Mouse (Mus musculus) kidney, postnatal 14 days (tissue): ENCODE measurements around the gene Hoxb5.

Experiments used
- DNase-seq: peaks from one replicate; pipeline ENCODE4 v3.0.0; 2022; ENCODE audit warnings: mixed read lengths

Hoxb5 gene

DNA sequence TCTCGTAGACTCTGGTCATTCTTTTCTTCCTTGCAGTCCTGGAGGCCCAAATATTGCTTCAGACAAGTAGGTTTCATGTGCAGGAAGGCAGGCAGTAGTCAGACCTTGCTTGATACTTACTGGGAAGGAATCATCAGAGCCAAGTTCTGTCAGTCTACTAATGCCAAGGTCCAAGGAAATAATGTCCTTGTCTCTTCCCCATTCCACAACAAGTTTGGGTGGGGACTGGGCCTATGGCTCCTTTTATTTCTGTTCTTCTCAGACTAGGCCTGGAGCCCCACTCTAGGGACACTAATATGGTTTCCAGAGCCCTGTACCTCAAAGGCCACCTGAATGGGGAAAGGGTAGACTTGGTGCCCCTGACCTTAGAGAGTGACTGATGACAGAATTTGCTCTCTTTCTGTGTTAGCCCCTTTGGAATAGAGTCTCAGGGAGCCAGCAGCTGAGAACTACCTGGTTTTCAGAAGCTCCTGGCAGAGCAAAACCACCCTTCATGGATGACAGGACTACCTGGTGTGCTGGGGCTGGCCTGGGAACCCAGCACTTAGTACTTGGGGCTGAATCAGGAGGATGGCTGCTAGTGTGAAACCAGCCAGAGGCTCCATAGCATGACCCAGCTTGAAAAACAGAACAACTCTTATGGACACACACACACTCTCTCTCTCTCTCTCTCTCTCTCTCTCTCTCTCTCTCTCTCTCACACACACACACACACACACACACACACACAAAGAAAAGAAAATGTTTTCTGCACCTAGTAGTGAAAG, 14.5 kb upstream of the Hoxb5 start:
- DNase-seq: no peak

GRCm38 (mm10) chr11:96289293-96289692, 13.8 kb upstream of the Hoxb5 start:
- no peak for DNase-seq

DNA sequence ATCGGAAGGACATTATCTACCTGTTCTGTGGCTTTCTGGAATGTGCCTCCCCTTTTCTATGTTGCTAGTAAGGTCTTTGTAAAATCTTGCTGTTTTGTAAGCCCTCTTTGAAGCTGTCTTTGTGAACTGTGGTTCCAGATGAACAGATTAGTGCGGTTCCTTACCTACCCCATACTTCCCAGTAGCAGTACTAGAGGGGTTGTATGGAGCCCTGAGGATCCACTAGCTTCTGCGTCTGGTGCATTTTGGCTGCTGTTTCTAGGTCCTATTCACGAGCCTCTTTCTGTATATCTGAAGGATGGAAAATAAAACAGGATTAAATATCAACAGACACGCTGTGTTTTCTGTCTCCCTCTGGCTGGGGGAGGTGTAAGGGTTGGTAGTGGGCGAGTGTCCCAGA, 13.3 kb upstream of the Hoxb5 start:
- no peak for DNase-seq

- DNase-seq: peak; percentile 34
Measured at GRCm38 (mm10) chr11:96290705-96291355, 12.3 kb upstream of the Hoxb5 start.

GRCm38 (mm10) chr11:96291681-96292564, 11.2 kb upstream of the Hoxb5 start, which contains the start of gene Hoxb6:
Gene Hoxb6, plus strand, starts transcription at chr11:96292476.
- peak; percentile 91 for DNase-seq

- DNase-seq: no peak
Measured at GRCm38 (mm10) chr11:96292565-96293301, 10.4 kb upstream of the Hoxb5 start.

DNA sequence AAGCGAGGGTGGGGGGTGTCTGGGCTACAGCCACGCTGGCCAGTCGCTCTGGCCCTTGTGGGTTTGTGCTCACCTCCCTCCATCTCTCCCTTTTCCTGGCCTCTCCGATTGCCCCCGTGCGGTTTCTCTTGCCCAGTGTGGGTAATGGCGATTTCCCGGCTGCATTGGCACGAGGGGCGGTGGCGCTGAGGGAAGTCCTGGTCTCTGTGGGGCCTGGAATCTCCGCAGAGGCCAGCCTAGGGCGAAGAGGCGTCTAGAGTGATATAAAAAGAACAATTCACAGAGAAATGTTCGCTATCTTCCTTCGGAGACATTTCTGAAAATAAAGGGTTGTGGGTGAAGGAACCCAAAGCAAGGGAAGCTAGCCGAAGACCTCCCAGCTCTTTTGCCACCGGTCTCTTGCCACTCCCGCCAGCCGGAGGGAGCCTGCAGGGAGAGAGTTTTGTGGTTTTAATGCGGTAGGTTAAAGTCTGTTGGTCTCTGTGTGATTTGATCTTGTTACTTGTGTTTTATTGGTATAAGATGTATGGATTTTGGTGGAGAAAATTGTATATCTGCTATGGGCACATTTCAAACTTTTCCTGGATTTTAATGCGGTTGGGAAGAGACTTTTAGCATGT, 9.7 kb upstream of the Hoxb5 start:
- no peak for DNase-seq

- DNase-seq: peak; percentile 94
Measured at GRCm38 (mm10) chr11:96294245-96295091, 8.7 kb upstream of the Hoxb5 start.

DNA sequence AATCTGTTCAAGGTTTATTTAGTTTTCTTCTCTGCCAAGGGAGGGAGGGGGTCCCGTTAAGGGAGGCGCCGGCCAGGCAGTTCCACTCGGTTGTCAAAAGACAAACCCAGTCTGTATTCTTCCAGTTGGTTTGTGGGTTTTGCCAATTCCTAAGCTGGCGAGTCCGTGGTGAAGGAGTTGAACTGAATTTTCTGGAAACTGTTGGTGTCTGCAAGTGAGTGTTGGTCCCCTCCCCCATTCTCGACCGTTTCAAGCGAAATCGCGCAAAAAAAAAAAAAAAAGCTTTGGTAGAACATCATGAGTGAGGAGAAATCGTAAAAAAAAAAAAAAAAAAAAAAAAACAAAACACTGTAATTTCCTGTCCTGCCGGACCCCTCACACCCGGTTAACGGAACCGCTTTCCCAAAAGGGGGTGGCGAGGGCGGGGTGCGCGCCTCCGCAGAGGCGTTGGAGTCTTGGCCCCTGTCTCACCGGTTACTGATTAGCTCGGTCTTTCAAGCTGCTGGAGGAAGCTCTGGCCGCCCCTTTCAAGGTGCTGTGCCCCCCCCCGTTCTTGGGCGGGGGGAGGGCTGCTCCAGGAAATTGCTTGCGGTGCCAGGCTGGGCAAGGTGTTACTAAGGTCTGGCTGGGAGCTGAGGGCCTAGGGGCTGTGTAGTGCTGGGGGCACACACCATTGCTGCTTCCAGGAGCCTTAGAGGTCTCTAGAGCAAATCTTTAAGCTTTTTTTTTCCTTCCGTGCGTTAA, 7.9 kb upstream of the Hoxb5 start:
- peak; percentile 91 for DNase-seq

- DNase-seq: no peak
Measured at GRCm38 (mm10) chr11:96296997-96297396, 6.1 kb upstream of the Hoxb5 start.

- no peak for DNase-seq
Measured at GRCm38 (mm10) chr11:96297428-96297827, 5.7 kb upstream of the Hoxb5 start.

DNA sequence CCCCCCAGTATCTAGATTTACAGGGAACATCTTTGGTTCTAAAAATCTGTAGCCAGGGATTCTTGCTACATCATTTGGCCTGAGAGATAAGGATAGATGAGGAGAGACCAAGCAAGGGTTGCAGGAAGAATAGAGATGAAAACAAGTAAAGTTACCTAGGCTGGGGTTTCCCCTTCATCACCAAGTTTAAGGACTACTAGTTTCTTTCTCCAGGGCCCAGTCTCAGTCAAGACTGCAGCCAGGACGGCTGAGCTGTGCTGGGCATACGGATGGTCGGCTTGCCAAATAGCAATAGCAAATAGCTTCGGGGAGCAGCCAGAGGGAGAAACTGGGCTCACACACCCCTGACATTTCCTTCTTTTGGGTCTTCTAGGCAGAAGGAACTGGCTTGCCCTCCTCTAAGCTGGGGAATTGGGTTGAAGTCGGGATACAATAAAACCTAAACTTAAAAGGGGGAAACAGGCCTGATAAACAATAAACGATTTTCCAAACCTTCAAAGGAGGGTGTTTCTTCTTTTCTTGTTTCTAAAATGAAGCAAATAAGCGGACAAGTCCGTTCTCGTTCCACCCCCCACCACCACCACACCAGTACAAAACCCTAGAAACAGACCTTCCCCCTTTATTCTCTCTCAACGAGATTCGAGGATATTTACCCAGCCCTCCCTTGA, 5.0 kb upstream of the Hoxb5 start:
- no peak for DNase-seq

DNA sequence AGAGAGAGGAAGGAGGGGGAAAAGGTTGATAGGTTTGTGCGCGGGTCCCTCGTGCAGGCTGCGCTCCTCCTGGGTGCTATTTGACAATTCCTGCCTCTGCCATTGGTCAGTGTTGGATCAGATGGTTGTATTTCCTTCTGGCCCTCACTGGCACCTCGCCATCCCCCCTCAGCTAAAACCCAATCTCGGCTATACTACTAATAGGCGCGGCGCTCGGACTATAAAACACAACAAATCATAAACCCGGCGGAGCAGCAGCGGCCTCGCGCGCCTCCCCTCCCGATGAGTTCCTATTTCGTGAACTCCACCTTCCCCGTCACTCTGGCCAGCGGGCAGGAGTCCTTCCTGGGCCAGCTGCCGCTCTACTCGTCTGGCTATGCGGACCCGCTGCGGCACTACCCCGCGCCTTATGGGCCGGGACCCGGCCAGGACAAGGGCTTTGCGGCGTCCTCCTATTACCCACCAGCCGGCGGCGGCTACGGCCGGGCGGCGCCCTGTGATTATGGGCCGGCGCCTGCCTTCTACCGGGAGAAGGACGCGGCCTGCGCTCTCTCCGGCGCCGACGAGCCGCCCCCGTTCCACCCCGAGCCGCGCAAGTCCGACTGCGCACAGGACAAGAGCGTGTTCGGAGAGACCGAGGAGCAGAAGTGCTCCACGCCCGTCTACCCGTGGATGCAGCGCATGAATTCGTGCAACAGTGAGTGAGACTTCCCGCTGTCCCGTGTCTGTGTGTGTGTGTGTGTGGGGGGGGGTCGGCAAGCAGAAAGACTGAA, 4.1 kb upstream of the Hoxb5 start:
- DNase-seq: peak; percentile 93

DNA sequence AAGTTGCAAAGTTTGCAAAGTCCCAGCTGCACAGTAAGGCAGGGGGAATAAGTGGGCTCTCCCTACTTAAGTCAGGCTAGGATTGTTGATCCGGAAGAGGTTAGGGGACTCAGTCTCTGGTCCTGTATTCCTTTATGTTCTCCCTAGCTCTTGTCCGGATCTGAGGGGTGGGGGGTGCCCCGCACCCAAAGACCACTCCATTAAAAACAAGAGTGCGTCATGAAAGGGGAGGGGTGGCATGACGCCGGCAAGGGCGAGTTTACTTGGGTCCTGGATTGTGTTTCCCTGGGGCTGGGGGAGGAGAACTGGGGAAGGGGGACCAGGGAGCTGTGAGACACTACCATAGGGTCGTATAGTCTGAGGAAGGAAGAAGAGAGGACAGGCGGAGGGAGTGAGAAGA, 3.4 kb upstream of the Hoxb5 start:
- DNase-seq: no peak

DNA sequence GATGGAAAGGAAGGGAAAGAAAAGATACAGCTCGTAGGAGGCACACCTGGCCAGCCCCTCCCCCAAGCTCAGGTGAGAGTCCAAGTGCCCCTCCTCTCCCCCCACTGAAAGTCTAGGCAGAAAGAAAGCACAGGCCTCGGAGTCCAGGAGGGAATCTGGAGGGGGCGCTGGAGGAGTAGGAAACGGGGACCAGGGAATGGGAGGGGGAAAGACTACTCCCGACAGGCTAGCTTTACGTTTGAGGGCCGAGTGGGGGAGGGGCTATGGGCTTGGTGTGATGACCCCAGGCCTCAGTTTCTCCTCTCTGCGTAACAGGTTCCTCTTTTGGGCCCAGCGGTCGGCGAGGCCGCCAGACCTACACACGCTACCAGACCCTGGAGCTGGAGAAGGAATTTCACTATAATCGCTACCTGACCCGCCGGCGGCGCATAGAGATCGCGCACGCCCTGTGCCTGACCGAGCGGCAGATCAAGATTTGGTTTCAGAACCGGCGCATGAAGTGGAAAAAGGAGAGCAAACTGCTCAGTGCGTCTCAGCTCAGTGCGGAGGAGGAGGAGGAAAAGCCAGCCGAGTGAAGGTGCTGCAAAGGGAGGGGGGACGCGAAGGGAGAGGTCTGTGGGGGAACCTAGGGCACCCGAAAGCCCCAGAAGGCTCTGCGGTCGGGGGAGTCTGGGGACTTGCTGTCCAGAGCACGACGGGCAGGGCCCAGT, 2.6 kb upstream of the Hoxb5 start:
- no peak for DNase-seq

DNA sequence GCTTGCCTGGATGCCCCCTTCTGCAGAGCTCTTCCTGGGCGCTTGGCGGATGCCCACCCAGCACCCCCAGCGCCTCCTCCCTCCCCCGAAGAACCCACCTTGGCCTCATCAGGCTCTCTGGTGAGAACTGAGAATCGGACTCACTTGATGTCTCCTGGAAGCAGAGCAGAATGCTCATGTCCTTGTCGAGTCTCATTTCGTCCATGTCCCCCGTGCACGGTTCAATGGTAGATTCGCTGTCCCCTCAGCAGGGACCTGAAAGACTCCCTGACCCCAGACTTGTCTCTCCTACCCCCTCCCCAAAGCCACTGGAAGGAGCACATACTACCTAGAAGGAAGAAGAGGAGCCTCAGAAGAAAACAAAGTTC, 2.1 kb upstream of the Hoxb5 start:
- no peak for DNase-seq

DNA sequence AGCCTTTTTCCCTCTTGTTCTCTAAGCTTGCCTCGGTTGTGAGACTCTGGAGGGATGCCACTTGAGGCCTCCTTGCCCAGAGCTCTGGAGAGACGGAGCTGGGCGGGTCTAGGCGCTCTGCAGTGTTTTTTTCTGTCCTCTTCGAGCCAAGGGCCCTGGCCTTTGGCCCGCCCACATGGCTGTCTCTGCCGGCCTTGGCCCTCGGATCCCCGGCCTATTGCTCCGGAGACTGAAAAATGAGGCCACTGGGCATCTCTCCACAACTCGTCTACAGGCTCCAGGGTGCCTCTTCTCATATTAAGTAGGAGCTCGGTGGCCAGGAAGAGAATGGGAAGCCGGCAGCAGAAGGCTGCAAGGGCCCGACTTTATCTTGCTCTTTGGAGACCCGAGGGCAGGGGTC, 1.3 kb upstream of the Hoxb5 start:
- peak; percentile 91 for DNase-seq

- DNase-seq: peak; percentile 23
Measured at GRCm38 (mm10) chr11:96302381-96303150, 570 bp upstream of the Hoxb5 start.
